Mouse (Mus musculus) c-Kit-positive CD71-positive TER-119-negative erythroid progenitor cells, embryonic 14.5 days (primary cell): ENCODE measurements around the gene A930018P22Rik.
A peak's percentile ranks its signal among the peaks of the same experiment; 100 is the strongest.
"Not testable (repeated sequence)": the region's sequence is repeated elsewhere in the genome, so short reads cannot be mapped to it uniquely, and the experiment has no call there.

Source experiments
- DNase-seq: peaks from one replicate; pipeline ENCODE4 v3.0.0-alpha.2; 2013; ENCODE audit warnings: low read depth

A930018P22Rik gene

GRCm38 (mm10) chr2:104122505-104123378, at the start of gene A930018P22Rik:
A930018P22Rik (plus strand) TSS chr2:104122769.
- DNase-seq, result peak; percentile 96

- peak; percentile 49 for DNase-seq
Measured at GRCm38 (mm10) chr2:104078285-104078684, 44.3 kb upstream of the A930018P22Rik start.

- DNase-seq, result not testable (repeated sequence)
Measured at GRCm38 (mm10) chr2:104081436-104082050, 41.0 kb upstream of the A930018P22Rik start.

GRCm38 (mm10) chr2:104082474-104082873, 40.1 kb upstream of the A930018P22Rik start:
- DNase-seq, result no peak

- not testable (repeated sequence) for DNase-seq
Measured at GRCm38 (mm10) chr2:104084027-104084426, 38.5 kb upstream of the A930018P22Rik start.

- DNase-seq, result peak; percentile 67
Measured at GRCm38 (mm10) chr2:104087562-104087961, 35.0 kb upstream of the A930018P22Rik start.

- no peak for DNase-seq
Measured at GRCm38 (mm10) chr2:104093305-104093704, 29.3 kb upstream of the A930018P22Rik start.

GRCm38 (mm10) chr2:104095741-104096213, 26.8 kb upstream of the A930018P22Rik start, which contains the start of gene Cd59a:
Cd59a (plus strand) TSS chr2:104095801.
- DNase-seq, result peak; percentile 91

- DNase-seq, result no peak
Measured at GRCm38 (mm10) chr2:104096256-104096655, 26.3 kb upstream of the A930018P22Rik start.

GRCm38 (mm10) chr2:104096796-104097195, 25.8 kb upstream of the A930018P22Rik start:
- DNase-seq, result not testable (repeated sequence)

GRCm38 (mm10) chr2:104097396-104097795, 25.2 kb upstream of the A930018P22Rik start:
- DNase-seq, result not testable (repeated sequence)

GRCm38 (mm10) chr2:104098529-104099230, 23.9 kb upstream of the A930018P22Rik start:
- no peak for DNase-seq

- no peak for DNase-seq
Measured at GRCm38 (mm10) chr2:104099231-104099585, 23.4 kb upstream of the A930018P22Rik start.

- no peak for DNase-seq
Measured at GRCm38 (mm10) chr2:104099946-104100345, 22.6 kb upstream of the A930018P22Rik start.

GRCm38 (mm10) chr2:104104800-104105199, 17.8 kb upstream of the A930018P22Rik start:
- no peak for DNase-seq

GRCm38 (mm10) chr2:104109021-104109420, 13.5 kb upstream of the A930018P22Rik start:
- not testable (repeated sequence) for DNase-seq

GRCm38 (mm10) chr2:104109528-104109927, 13.0 kb upstream of the A930018P22Rik start:
- no peak for DNase-seq

GRCm38 (mm10) chr2:104110031-104110430, 12.5 kb upstream of the A930018P22Rik start:
- no peak for DNase-seq

GRCm38 (mm10) chr2:104111170-104111797, 11.3 kb upstream of the A930018P22Rik start:
- DNase-seq, result not testable (repeated sequence)

GRCm38 (mm10) chr2:104113563-104113962, 9.0 kb upstream of the A930018P22Rik start:
- not testable (repeated sequence) for DNase-seq

- no peak for DNase-seq
Measured at GRCm38 (mm10) chr2:104114898-104115297, 7.7 kb upstream of the A930018P22Rik start.

- DNase-seq, result peak; percentile 54
Measured at GRCm38 (mm10) chr2:104117173-104117572, 5.4 kb upstream of the A930018P22Rik start.
